Mouse (Mus musculus) heart, adult 8-10 months (tissue): ENCODE measurements around the gene Dact1. TPM values are rescaled to one million over a fixed set of nuclear protein-coding genes. Genes with fewer than 3 reads are reported as not detected.

Experiments
- DNase-seq: peaks from one replicate; pipeline ENCODE4 v3.0.0; 2022; ENCODE audit warnings: low spot score
- total RNA-seq, 4 experiments: library from RNA; stranded (reverse); gene quantifications; 2 replicates each; pipeline ENCODE4 v1.2.4; 2022

Gene Dact1
- total RNA-seq, 4 experiments from 2014 or later, result 2.5 to 4.5 (median 3.6) TPM

GRCm38 (mm10) chr12:71337025-71337582 is 27.4 kb downstream of the Dact1 start:
- peak; percentile 27 for DNase-seq

GRCm38 (mm10) chr12:71337896-71338463 is 28.3 kb downstream of the Dact1 start:
- DNase-seq, result no peak

GRCm38 (mm10) chr12:71339142-71339848 is 29.6 kb downstream of the Dact1 start:
- DNase-seq, result no peak

GRCm38 (mm10) chr12:71342397-71342796 is 32.7 kb downstream of the Dact1 start:
- DNase-seq, result peak; percentile 33

GRCm38 (mm10) chr12:71345471-71345870 is 35.8 kb downstream of the Dact1 start:
- DNase-seq, result no peak

GRCm38 (mm10) chr12:71346071-71346470 is 36.4 kb downstream of the Dact1 start:
- no peak for DNase-seq

- no peak for DNase-seq
Measured at GRCm38 (mm10) chr12:71348401-71348896, 38.8 kb downstream of the Dact1 start.

- no peak for DNase-seq
Measured at GRCm38 (mm10) chr12:71350077-71350476, 40.4 kb downstream of the Dact1 start.

GRCm38 (mm10) chr12:71354656-71355055 is 45.0 kb downstream of the Dact1 start:
- DNase-seq, result no peak

GRCm38 (mm10) chr12:71355092-71355491 is 45.4 kb downstream of the Dact1 start:
- no peak for DNase-seq

- no peak for DNase-seq
Measured at GRCm38 (mm10) chr12:71361616-71362015, 51.9 kb downstream of the Dact1 start.

- DNase-seq, result no peak
Measured at GRCm38 (mm10) chr12:71362425-71362824, 52.7 kb downstream of the Dact1 start.

GRCm38 (mm10) chr12:71364106-71364505 is 54.4 kb downstream of the Dact1 start:
- DNase-seq, result no peak

- DNase-seq, result no peak
Measured at GRCm38 (mm10) chr12:71364531-71364930, 54.8 kb downstream of the Dact1 start.

- DNase-seq, result no peak
Measured at GRCm38 (mm10) chr12:71365208-71365607, 55.5 kb downstream of the Dact1 start.

GRCm38 (mm10) chr12:71366175-71366574 is 56.5 kb downstream of the Dact1 start:
- peak; percentile 63 for DNase-seq

GRCm38 (mm10) chr12:71368631-71369030 is 58.9 kb downstream of the Dact1 start:
- no peak for DNase-seq

Other genes starting within 250 kb of the Dact1 start
- gene Tomm20l, start 198.5 kb upstream of the Dact1 start, total RNA-seq, result 1 to 10 TPM; 1.0 to 1.8 (median 1.5) TPM
- gene Timm9, start 173.2 kb upstream of the Dact1 start, total RNA-seq, result 10 to 100 TPM; 26.9 to 32.8 (median 28.3) TPM
- 1 to 10 TPM; 2.8 to 3.7 (median 3.5) TPM for gene 2700049A03Rik, start 173.0 kb upstream of the Dact1 start, total RNA-seq